In genomic region chr2:165387370-165387769, GRCm38 (mm10) we compare ENCODE assay signal across 9 mouse cellular contexts. TPM values are rescaled to one million over a fixed set of nuclear protein-coding genes. Genes with fewer than 3 reads are reported as not detected.
A peak's percentile ranks its signal among the peaks of the same experiment; 100 is the strongest.
DNase-seq lines count a peak whose midpoint lies in the region; ATAC-seq and TF ChIP-seq lines count a peak whose summit lies in the region.
"Had no signal": no experiment of that assay in that cellular context is flagged by ENCODE, and none has a peak within 500 bp of the region (broad histone marks: within the 10 kb centered on the region; RNA-seq: fewer than 3 reads in every experiment).

No protein-coding gene starts in this region.

- H3K27me3 ChIP-seq in kidney, embryonic 15.5 days: no peaks in the 10 kb centered on the region
- no peaks in the 10 kb centered on the region for H3K27me3 ChIP-seq in hindbrain, embryonic 16.5 days (replicated peaks; ENCODE audit: control insufficient read depth, insufficient read depth, low read length)
- no peaks in the 10 kb centered on the region for H3K27me3 ChIP-seq in midbrain, postnatal 0 days (ENCODE audit: insufficient read depth, low read length)

- H3K27ac ChIP-seq in kidney, embryonic 15.5 days: peak overlapping the region; percentile 85
- H3K27ac ChIP-seq in hindbrain, embryonic 16.5 days (ENCODE audit: low read depth, low read length): peak overlapping the region; percentile 85
- peak overlapping the region; percentile 94 for H3K27ac ChIP-seq in midbrain, postnatal 0 days (ENCODE audit: low read depth, low read length)

- H3K4me1 ChIP-seq in kidney, embryonic 15.5 days: peaks cover 10% of the 10 kb centered on the region
- H3K4me1 ChIP-seq in hindbrain, embryonic 16.5 days (ENCODE audit: control insufficient read depth, insufficient read depth, low read depth, low read length): peaks cover 7% of the 10 kb centered on the region
- peaks cover 2% of the 10 kb centered on the region; the same call in 1 of the 2 replicates for H3K4me1 ChIP-seq in midbrain, postnatal 0 days (ENCODE audit: insufficient read depth, low read length)

- no peak for DNase-seq in kidney, postnatal 14 days
- DNase-seq in embryo, embryonic 10.5 days (ENCODE audit: low spot score): peak; percentile 68
- DNase-seq in midbrain, postnatal 0 days (ENCODE audit: low spot score): peak; percentile 45
- no peak for DNase-seq in cerebellum, adult 18-20 months
- DNase-seq in right cerebral cortex, postnatal 14 days: no peak
- no peak for DNase-seq in Muller cell, postnatal 12 days (ENCODE audit: inconsistent ontology term)

- peak overlapping the region; percentile 64 for H3K4me2 ChIP-seq in kidney, embryonic 15.5 days
- peak overlapping the region; percentile 76 for H3K4me2 ChIP-seq in hindbrain, embryonic 16.5 days (ENCODE audit: low read length)
- peak overlapping the region; percentile 72 for H3K4me2 ChIP-seq in midbrain, postnatal 0 days (ENCODE audit: low read depth, low read length, poor library complexity, severe bottlenecking)

- H3K9me3 ChIP-seq in kidney, embryonic 15.5 days (replicated peaks): no peaks in the 10 kb centered on the region
- H3K9me3 ChIP-seq in hindbrain, embryonic 16.5 days (ENCODE audit: control insufficient read depth, low read length): no peaks in the 10 kb centered on the region
- no peaks in the 10 kb centered on the region for H3K9me3 ChIP-seq in midbrain, postnatal 0 days (ENCODE audit: low read length)

- no peak for ATAC-seq in kidney, embryonic 15.5 days (replicated peaks; ENCODE audit: low FRiP score)
- no peak for ATAC-seq in hindbrain, embryonic 16.5 days
- ATAC-seq in midbrain, postnatal 0 days (ENCODE audit: low FRiP score): no peak

- 7% methylated on average over 4 of the region's 4 CpGs for WGBS in kidney, embryonic 15.5 days
- 5% methylated on average over 4 of the region's 4 CpGs for WGBS in hindbrain, embryonic 16.5 days
- 6% methylated on average over 4 of the region's 4 CpGs for WGBS in midbrain, postnatal 0 days

- H3K36me3 ChIP-seq in kidney, embryonic 15.5 days: peaks cover 45% of the 10 kb centered on the region
- peaks cover 30% of the 10 kb centered on the region for H3K36me3 ChIP-seq in hindbrain, embryonic 16.5 days (ENCODE audit: control insufficient read depth, insufficient read depth, low read length)
- peaks cover 36% of the 10 kb centered on the region for H3K36me3 ChIP-seq in midbrain, postnatal 0 days (ENCODE audit: insufficient read depth, low read length)

- H3K9ac ChIP-seq in kidney, embryonic 15.5 days: peak overlapping the region; percentile 78
- H3K9ac ChIP-seq in hindbrain, embryonic 16.5 days (ENCODE audit: low read depth, low read length): peak overlapping the region; percentile 94
- H3K9ac ChIP-seq in midbrain, postnatal 0 days (replicated peaks; ENCODE audit: low read length, poor library complexity, severe bottlenecking): peak overlapping the region; percentile 80

- H3K4me3 ChIP-seq in kidney, embryonic 15.5 days (replicated peaks): peak overlapping the region; percentile 62
- H3K4me3 ChIP-seq in hindbrain, embryonic 16.5 days (ENCODE audit: low read length): peak overlapping the region; percentile 81
- peak overlapping the region; percentile 69 for H3K4me3 ChIP-seq in midbrain, postnatal 0 days (ENCODE audit: low read depth, low read length)

- no peak for TF ChIP-seq CTCF in midbrain, postnatal 0 days (IDR thresholded peaks at IDR 0.05)

RNA-seq across cellular contexts. Expression of gene Zfp334, which starts 0.7 kb away (rescaled TPM):
- 7.7 and 9.1 TPM in 2 replicates for polyA plus RNA-seq in kidney, embryonic 15.5 days (2015; fragmentation: Nextera tagmentation; extraction: Ambion mirVana)
- polyA plus RNA-seq in hindbrain, embryonic 16.5 days (2015; fragmentation: Nextera tagmentation; extraction: Ambion mirVana): 6.8 and 9.0 TPM in 2 replicates
- total RNA-seq in midbrain, postnatal 0 days (2014; rRNA removed): 15.1 and 18.2 TPM in 2 replicates
- 4.2 TPM in 2 replicates for polyA plus RNA-seq in midbrain, postnatal 0 days (2015; fragmentation: Nextera tagmentation; extraction: Ambion mirVana)

RNA-seq across cellular contexts. Expression of gene Ocstamp, which starts 12.8 kb away (rescaled TPM):
- polyA plus RNA-seq in kidney, embryonic 15.5 days (2015; fragmentation: Nextera tagmentation; extraction: Ambion mirVana): 0.16 and 0.69 TPM in 2 replicates
- 0.04 and 0.05 TPM in 2 replicates for polyA plus RNA-seq in hindbrain, embryonic 16.5 days (2015; fragmentation: Nextera tagmentation; extraction: Ambion mirVana)
- not detected in 2 replicates for total RNA-seq in midbrain, postnatal 0 days (2014; rRNA removed)
- polyA plus RNA-seq in midbrain, postnatal 0 days (2015; fragmentation: Nextera tagmentation; extraction: Ambion mirVana): 0.04 and 0.06 TPM in 2 replicates

RNA-seq across cellular contexts. Expression of gene Zfp663, which starts 18.8 kb away (rescaled TPM):
- polyA plus RNA-seq in kidney, embryonic 15.5 days (2015; fragmentation: Nextera tagmentation; extraction: Ambion mirVana): 1.1 TPM in 2 replicates
- polyA plus RNA-seq in hindbrain, embryonic 16.5 days (2015; fragmentation: Nextera tagmentation; extraction: Ambion mirVana): 4.5 and 5.5 TPM in 2 replicates
- total RNA-seq in midbrain, postnatal 0 days (2014; rRNA removed): 4.8 and 10.2 TPM in 2 replicates
- 3.8 and 4.3 TPM in 2 replicates for polyA plus RNA-seq in midbrain, postnatal 0 days (2015; fragmentation: Nextera tagmentation; extraction: Ambion mirVana)
- polyA plus RNA-seq: gonadal fat pad, adult 2 months had no signal

Comparison
In these comparisons a context has a peak if more than half of its experiments do, and no peak if none do; other contexts are left out.
1. DNase-seq: peak in embryo, embryonic 10.5 days (single experiment) and midbrain, postnatal 0 days (single experiment); none in kidney, postnatal 14 days (single experiment), cerebellum, adult 18-20 months (0 of 2), right cerebral cortex, postnatal 14 days (single experiment) and Muller cell, postnatal 12 days (single experiment).
2. Peak in every context shown above with its lines, with median percentiles within 50 percentile points of each other: H3K27ac ChIP-seq, H3K4me2 ChIP-seq, H3K4me3 ChIP-seq and H3K9ac ChIP-seq.